Mouse (Mus musculus): ENCODE measurements around the gene Pdzk1.

DNA sequence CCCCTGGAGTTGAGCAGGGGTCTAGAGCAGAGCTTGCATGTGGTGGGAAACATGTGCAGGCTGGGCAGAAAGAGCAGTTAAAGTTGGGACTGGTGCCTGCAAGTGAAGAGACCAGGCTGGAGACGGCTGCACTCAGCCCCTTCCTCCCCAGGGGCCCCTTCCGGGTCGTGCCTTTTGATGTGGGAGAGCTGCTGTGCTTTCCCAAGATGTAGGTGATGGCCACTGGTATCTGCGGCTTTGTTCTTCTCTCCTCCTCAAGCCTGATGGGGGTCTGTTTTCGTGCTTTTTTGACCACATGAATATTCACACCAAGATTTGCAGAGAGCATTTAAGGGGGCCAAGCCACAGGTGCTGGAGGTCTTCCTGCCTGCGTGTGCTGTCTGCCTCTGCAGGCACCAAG is 18.6 kb downstream of the Pdzk1 start:
- TF ChIP-seq POLR2A (IDR thresholded peaks at IDR 0.05; ENCODE audit: borderline replicate concordance, insufficient read depth, low read length) (no peak), CTCF (IDR thresholded peaks at IDR 0.05; ENCODE audit: borderline replicate concordance, insufficient read depth, low read depth, low read length) (no peak)

Data from cerebellum, adult 2 months (tissue).